Mouse (Mus musculus): ENCODE measurements around the gene Taar6.

The Taar6 gene

DNA sequence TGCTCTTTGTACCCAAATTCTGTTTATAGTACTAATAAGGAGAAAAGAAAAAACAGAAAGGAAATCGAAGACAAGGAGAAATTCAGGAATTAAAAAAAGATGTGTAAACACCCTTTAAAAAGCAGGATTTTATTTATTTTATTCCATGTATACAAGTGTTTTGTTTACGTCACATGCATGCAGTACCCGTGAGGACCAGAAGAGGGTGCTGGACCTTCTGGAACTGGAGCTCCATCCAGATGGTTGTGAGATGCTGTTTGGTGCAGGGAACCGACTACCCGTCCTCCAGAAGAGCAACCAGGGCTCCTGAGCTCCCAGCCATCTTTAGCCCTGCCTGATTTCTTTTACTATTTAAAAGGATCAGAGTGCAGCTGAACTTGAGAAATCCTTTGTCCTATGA, 43.0 kb downstream of the Taar6 start:
- in situ Hi-C loops (cut with MboI; ENCODE audit: unreplicated experiment in 2 of 2): no loop called here

DNA sequence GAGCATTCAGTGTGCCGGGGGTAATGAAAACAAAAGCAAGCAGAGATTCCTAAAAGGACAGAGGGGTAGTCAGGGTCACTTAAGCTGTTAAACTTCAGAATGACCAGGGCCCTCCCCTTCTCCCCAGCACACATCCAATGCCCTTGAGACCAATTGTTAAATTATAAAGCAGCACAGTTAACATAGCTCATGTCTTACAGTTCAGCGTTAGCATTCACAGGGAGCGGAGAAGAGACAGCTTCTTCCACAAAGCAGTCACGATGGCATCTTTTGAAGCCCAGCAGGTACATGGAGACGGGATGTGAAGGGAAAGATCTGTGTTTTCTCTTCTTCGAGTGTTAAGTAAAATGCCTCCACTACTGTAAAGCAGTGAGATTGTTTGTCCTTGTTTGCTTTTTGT, 47.1 kb downstream of the Taar6 start, which contains the start of gene Taar2:
Gene Taar2 (plus strand): TSS at position 261 of the 400 bp plus-strand sequence.
- in situ Hi-C loops (cut with MboI; ENCODE audit: unreplicated experiment in 2 of 2): no loop called here

DNA sequence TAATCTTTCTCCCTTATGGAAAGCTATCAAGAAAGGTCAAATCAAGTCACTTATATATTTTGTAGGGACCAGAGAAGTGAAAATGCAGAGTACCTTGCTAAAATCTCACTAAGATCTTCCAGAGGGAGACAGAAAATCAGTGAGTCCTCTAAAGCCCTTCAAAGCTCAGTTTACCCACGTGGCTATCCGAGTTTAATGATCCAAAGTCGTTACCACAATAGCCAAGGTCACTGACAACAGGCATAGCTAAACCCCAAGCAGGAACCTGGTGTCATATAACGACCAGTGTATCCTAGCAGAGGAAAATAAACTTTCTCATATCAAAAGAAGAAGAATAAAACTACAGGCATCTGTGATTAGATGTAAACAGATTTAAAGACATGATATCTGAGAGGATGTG, 47.8 kb downstream of the Taar6 start:
- in situ Hi-C loops (cut with MboI; ENCODE audit: unreplicated experiment in 2 of 2): no loop called here
